Mouse (Mus musculus): ENCODE results near the gene Nnat.

GRCm38 (mm10) chr2:157544333-157544888 lies 15.5 kb upstream of the Nnat start:
- TF ChIP-seq CTCF (IDR thresholded peaks at IDR 0.05; ENCODE audit: low read depth) (no peak), EP300 (IDR thresholded peaks at IDR 0.05; ENCODE audit: low read depth) (no peak)
